Mouse (Mus musculus) frontal cortex, postnatal 10 days (tissue): ENCODE measurements at regions not wholly inside any gene's neighbourhood (a gene's known extent, or its start where the extent isn't known, plus 50 kb on each side); places are given as distances from the start of the nearest gene placed in this dataset.

Experiments
- DNase-seq, 2 experiments: peaks; one replicate each; pipeline ENCODE4 v3.0.0; 2022; ENCODE audit warnings: low spot score in 2 of 2, mixed read lengths in 1 of 2

DNA sequence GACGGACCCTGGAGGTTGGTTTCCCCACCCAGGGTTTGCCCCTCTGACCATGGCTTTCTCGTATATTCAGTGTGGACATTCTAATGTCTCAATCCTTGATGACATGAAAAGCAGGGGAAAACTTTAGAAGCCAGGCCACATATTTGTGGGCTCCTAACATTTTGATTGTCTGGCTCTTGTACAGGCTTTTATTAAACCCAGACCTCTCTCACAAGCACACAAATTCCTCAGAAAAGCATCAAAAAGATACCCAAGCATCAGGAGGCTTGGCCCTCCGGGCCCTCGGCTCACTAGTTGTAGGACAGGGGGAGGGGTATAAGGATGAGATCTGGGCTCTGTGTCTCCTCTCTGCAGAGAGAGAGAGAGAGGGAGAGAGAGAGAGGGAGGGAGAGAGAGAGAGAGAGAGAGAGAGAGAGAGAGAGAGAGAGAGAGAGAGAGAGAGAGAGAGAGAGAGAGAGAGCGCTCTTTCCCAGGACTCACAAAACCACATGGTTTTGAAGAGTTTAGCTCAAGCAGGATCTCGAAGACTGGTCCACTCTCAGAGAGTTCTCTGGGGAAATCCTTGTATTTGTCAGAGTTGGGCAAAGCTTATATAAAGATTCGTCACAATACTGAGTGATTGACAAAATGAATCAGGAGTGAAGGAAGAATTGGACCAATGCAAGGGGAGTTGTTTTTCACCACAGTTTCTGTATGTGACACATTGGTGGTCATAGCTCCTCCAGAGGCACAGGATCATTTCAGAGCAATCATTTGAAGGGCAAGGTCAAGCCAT lies 167.2 kb upstream of the Cxcl12 start:
- DNase-seq, result no peak

DNA sequence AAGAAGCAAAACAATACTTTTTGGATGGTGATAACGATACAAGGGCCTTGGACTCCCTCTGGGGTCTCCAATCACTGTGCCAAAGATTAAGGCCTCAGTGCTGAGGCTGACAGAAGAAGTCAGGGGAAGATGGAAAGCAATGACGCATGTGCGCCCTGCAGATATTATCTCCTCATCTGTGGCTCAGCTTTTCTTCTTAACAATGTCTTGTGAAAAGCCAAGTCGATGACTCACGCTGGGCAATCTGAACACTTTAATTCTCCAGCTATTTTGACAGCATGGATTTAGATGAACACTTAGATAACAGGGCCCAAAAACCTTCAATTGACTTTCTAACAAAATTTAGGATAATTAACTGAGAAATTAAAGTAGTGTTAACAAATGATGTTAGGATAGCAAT lies 155.7 kb upstream of the Cxcl12 start:
- DNase-seq, result no peak

DNA sequence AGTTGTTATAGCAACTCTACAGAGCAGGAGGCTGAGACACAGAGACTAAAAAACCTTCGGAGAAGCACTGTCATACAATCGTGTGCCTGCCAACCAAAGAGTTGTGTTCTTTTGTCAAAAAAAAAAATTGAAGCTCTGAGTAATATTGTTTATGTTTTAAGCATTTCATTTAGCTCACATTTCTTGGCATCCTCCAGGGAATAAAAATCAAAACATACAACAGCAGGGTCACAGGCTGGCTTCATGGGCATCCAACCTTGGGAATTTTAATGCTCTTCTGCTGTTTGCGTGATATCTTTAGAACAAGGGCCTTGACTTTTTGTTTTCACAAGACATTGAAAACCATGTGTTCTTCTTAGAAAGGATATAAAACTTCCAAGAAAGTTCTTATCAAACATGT lies 152.9 kb upstream of the Cxcl12 start:
- DNase-seq, result no peak

DNA sequence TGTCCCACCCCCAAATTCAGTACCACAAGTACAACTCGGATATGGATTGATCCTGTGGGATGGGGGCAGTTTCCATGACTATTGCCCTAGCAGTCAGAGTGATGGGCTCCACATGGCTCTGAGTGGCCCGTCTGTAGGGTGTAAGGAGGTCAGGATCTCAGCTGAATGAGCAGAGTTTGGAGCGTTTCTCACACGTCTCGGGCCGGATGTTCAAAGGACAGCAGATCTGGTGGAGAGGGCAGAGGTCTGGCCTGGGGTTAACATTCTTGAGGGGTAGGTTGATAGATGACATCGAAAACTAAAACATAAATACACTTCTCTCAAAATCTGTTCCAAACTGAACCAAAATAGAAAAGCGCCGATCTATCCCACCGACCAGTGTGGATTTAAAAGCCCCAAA lies 146.5 kb upstream of the Cxcl12 start:
- DNase-seq, result no peak

DNA sequence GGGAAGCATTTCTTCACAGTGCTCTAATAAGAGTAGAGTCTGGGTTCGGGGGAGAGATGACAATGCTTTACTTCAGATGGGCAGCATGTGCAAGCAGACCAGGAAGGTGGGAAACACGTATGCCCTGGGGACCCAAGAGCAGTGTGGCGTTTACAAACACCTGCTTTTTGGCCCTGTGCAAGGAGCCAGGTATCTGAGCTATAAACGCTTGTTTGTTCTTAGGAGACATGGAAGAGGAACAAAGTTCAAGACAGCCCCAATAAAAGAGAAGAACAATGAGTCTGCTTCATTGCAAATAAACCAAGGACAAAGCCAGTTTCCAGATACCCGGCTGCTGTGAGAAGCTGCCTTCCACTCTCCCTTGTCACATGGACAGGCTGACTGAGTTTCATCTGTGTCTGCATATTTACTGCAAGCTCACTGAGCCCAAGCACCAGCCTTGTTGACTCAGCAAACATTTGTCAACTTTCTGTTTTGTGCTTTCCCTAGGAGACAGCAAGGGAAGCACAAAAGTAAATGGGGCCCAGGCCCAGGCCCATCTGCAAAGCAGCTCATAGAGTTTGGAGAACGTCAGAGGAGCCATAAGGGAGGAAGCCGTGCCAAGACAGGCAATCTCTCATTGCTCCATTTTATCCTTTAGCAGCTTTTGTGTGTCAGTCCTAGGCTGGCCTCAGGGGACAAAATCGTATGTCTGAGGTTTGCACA lies 136.1 kb upstream of the Cxcl12 start:
- DNase-seq, result no peak

DNA sequence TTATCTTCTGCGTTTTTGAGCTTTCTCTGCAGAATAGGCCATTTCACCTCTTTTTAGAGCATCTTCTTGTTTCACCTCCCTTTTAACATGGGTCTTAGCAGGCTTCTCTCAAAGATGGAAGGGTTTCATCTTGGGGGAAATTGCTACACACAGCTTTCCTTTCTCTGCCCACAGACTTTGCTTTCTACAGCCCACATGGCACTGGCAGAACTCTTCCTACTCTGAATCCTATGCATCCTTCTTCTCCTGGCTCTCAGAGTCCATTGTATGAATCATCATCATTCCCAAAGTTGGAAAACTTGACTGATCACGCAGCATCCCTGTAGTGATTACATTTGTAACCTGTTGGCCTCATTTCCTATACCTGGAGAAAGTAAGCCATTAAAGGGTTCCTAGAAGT lies 124.6 kb upstream of the Cxcl12 start:
- no peak for DNase-seq

DNA sequence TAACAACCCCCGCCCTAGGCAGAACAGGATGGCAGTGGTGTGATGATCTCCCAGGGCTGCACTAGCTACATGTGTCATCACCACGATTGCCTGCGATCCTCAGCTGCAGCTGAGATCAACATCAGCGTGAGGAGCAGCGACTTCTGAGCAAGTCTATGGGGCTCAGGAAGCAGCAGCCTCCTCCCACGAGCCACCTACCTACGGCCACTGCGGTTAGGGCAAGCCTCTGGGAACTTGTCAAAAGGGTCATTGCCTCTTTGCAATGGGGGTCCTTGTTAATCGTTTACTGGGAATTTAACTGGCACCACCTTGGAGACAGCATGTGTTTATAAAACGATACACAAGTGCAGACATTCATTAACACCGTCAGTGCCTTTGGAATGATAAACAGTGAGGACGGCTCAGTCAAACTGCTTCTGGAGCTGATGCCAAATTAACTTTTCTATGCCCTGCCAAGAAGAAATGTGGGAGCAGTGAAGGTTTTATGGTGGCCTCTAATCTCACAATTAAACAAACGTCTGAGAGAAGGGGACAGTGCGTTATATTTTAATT lies 118.8 kb upstream of the Cxcl12 start:
- DNase-seq, result no peak

DNA sequence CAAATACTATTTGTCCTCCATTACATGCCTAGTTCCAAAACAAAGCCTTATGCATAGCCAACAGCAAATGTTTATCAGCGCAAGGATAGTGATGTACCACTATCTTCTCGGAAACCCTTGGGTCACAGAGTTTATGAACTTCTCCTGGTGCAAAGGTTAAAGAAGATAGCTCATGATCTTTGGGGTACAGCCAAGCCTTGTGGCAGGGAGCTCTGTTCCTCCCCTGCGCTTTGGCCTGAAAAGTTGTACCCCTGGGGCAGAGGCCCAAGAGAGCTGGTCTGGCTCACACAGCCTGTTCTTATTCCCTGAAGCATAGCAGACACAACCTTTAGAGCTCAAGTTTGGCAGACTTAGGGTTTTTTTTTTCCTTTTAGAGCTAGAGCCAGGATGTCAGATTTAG lies 107.6 kb upstream of the Cxcl12 start:
- DNase-seq, result no peak

DNA sequence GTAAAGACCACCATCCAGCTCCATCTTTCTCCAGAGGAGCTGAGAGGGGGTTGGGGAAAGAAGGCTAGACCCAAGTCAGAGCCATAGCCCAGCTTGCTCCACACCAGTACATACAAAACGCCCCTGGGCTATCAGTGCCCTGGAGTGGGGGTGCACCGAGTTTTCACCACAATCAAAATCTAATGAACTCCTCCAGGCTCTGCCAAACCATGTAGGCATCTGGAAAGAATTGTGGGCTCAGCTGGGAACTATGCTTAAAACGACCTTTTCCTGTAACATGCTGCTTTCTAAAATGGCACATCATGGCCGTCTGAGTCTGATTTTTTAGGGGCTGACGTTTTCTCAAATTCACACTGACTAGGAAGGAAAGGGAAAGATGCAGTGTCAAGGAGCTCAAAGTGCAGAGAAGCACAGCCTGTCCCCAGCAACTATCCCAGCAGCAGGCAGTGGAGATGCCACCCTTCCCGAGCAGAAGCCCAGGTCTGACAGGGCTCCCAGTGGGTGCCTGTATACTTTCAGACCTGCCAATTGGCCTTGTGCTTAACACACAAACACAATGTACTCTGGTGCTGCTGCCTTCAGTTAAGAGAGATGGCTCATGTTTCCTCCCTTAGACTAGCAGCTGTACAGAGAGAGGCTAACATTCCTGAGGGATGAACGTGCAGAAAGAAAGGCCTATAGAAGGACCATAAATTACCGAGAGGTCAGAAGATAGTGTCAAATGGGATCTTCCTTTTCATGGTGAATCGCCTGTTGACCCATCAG lies 100.6 kb upstream of the Cxcl12 start:
- DNase-seq, result no peak

DNA sequence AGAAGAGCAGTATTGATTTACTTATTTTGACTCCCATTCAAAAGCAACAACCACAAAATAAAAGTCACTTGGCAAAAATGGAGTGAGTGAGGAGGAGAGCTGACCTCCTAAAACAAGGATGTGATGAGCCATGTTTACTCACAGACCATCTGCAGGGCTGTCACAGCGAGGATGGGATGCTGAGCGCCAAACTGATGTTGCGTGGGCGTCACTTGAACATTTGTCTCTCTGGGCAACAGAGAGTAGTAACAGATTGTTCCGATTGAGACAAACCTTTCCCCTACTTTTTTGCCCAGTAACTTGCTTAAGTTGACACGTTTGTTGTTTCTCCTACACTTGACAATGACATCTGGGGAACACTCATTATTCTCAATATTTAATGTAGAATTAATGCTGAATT lies 97.0 kb upstream of the Cxcl12 start:
- peak; percentile 47 to 62 for DNase-seq

DNA sequence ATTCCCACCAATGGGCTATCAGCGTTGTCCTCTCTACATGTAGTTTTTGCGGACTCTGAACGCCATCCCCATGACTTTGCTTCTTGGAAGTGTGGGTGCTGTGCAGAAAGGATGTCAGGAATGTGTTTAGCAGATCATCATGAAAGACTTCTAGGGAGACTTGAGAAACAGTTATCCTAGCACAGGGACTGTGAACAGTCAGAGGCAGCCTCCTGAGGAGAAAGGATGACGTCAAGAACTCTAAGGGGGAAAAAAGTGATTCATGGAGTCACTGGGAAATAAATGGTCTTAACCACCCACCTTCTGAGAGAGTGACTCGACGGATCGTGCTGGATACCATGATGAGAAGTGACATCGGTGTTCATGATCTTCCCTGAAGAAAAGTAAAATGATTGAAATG lies 96.5 kb upstream of the Cxcl12 start:
- DNase-seq, result no peak

DNA sequence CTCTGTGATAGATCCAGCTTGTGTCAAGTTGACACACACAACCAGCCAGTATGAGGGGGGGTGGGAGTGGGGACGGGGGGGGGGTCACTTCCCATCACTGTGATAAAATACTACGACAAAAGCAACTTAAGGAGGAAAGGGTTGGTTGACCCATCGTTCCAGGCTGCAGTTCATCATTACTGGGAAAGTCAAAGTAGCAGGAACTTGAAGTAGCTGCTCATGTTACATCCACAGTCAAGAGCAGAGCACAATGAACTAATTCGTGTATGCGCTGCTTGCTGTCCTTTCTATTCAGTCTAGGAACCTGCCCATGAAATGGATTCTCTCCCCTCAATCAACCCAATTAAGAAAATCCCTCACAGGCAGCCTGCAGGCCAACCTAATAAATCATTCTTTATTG lies 88.8 kb upstream of the Cxcl12 start:
- DNase-seq, result no peak

DNA sequence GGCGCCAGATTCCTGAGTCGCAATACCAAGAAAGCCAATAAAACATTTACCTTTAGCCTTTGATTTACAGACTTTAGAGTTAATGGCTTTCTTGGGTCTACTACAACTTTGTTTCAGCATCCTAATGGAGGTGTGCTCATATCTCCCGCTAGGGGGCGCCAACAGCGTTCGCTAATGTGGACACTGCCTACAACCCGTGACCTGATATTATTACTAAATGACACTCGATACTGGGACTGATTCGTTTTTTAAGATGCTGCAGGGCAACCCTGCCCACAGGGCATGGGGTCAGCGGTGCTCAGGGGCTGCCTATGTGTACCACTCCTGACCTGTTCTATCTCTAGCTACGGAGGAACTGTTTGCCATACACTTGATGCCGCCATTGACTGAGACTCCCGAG lies 87.4 kb upstream of the Cxcl12 start:
- DNase-seq, result no peak

DNA sequence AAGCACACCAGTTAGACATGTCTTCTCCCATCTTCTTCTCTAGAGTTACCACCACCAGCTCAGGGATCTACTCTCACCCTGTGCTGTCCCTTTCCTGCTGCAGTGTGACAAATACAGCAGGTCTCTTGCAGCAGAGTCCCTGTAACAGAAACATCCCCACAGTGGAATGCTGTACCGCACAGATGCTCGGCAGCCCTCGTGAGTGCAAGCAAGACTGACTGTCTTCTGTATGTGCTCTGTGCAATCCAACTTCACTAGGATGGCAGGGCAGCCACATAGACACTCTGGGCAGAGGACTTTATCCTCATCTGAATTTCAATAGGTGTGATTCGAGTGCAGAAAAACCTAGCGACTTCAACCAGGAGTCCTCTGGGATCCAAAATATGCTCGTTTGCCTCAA lies 84.1 kb upstream of the Cxcl12 start:
- no peak for DNase-seq

DNA sequence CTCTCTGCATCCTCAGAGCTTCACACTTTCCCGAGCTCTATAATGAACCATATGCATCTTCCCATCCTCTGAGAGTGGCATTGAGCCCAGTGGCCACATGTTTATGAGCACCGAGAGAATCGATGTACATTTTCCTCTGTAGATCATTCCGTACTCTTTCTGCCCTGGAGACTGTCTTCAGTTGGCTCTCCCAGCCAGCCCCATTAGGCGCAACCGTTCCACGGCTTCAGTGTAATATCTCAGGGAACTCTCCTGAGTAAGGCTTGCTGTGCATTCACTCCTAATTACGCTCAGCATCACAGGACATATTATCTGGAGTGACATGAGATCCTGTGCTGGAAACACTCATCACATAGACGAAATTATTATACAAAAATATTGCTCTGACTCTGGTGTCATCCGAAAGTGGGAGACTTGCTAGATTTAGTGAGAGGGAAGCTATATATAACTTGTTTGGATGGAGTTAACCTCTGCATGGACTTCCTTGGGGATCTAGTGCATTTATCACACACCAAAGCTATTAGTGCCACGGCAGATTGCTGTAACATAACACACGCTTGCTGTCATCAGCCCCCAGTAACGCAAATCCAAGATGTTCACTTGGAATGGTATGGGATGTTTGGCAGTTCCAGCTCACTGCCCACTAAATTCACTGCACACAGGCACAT lies 83.4 kb upstream of the Cxcl12 start:
- DNase-seq, result no peak

DNA sequence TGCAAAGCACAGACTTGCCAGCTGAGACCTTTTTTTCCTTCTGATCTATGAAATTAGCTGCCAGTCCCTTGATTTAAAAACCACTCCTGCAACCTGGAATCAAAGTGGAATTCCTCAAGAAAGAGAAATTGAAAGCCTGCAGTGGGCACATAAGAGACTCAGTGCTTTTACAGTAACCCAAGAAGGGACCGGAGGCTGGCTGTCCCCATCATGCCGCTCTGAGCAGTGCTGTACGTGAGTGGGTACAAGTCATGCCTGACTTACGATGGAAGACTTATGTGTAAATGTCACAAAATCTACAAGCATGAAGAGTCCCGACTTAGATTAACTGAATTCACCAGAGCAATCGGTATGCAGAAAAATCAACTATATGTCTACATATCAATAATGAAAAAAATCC lies 73.6 kb upstream of the Cxcl12 start:
- DNase-seq, result no peak

DNA sequence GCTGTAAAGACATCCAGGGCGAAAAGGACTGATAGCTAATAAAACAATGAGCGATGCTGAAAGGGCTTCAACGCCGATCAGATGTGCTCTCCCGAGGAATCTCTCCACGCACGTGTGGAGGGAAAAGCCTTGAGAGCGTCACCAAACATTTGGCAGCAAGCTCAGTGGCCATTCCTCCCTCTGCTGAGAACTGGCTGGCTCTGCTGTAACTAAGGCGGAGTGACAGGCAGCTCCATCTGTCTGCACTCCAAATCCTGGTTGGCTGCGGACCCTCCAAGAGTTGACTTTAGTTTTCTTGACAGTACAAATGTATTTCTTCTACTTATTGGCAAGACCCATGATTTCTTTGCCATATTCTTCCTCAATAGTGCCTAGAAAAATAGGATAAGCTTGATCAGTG lies 68.5 kb upstream of the Cxcl12 start:
- DNase-seq, result peak in 1 of 2 experiments; percentile 19

DNA sequence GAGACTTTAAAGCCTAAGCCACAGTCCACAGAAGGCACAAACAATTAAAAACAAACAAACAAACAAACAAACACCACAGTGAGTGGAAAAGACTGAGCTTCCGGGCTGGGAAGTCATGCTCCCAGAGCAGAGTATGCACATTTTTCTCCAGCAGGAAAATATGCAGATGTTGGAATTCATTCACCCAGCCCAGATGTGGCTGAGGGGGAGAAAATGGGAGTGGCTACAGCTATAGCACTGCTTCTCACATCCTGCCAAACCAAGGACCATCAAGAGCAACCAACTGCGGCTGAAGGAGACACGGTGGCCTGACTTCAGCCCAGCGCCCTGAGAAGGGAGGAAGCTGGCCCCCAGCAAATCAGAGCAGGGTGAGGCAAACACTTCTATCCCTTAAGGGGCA lies 65.6 kb upstream of the Cxcl12 start:
- no peak for DNase-seq

DNA sequence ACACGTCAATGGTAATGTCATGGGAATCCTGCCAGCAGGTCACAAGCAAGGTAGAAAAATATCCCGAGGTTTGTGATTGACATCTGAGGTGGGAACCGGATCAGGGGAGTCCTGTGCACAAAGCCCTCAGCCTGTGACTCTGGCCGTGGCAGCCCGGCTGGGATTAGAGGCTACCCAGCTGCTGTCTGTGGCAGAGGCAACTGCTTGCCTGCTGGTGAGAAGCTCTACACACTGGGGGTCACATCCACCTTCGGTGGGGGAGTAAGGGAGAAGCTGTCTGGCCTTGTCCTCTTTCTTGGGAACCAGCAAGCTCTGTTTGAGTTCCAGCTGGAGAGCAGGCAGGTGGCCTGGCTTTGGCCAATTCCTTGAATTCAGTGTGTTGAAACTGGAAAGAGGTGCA lies 64.3 kb upstream of the Cxcl12 start:
- DNase-seq, result no peak

DNA sequence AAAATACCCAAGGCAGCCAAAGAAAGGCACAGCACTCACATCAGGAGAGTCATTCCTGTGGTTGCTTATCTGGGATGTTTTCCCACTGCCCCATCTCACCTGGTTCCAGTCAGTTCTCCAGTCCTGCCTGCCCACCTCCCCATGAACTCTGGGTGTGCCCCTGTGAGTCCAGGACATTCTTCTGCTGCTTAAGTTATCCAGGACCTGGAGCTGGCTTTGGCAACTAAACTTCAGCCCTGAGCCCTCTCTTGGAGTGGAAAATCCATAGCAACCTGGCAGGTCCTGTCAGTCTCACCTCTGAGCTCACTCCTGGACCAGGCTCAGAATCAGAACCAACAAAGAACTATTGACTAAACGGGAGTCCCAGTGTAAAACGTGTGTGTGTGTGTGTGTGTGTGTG lies 63.9 kb upstream of the Cxcl12 start:
- DNase-seq, result no peak

DNA sequence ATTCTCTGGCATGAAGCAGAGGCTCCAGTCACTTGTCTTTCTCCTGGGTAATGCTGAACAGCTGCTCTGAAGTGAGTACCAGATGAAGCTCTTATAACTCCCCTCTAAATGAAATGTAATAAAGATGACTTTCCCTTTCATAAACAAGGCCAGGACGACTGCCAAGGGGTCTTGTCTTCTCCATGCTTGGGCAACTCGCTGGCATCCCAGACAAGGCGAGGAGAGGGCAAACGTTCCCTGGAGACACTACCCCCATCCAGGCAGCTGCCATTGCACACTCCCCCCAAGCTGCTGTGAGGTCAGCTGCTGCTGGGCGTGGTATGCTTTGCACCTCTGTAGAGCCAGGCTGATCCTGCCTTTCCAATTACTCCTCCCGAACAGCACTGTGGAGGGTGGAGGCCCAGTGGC lies 63.1 kb upstream of the Cxcl12 start:
- DNase-seq, result no peak

DNA sequence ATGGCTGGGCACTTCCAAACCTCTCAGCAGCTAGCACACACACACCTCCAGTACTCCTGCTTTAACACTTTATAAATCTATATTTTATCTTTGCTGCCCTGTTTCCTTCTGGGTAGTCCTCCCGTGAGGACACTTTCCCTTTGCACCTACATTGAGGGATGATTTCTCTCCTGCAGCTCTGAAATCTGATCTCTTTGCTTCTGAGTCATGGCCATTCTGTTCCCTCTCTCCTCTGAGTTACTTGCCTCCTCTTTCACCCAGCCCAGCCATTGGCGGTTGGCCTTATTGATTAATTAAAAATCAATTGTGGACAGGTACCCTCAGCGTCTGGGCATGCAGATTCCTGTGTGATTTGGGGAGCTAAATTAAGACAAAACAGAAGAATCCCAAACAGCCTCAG lies 58.0 kb upstream of the Cxcl12 start:
- no peak for DNase-seq
